ENCODE assay signal across 22 mouse cellular contexts in the genomic region with DNA sequence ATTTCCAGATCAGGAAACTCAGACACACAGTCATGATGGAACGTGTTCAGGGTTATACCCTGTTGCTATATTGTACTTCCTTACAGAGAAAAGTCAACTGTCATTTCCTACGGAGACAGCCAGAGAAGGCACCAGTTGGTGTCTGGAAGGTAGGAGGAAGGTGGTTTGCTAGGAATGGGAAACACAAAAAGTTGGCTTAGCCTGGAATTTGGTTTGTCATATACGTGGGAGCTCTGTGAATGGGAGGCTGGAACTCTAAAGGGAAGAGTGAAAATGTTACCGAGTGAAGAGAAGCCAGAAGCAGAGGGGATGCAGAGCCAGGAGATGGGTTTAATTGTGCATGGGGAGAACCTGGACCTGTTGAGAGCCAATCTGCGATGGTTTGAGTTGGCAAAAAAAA. TPM values are rescaled to one million over a fixed set of nuclear protein-coding genes. Genes with fewer than 3 reads are reported as not detected.
DNase-seq lines count a peak whose midpoint lies in the region; ATAC-seq lines count a peak whose summit lies in the region.
"Had no signal": no experiment of that assay in that cellular context is flagged by ENCODE, and none has a peak within 500 bp of the region (broad histone marks: within the 10 kb centered on the region; RNA-seq: fewer than 3 reads in every experiment).

No protein-coding gene starts in this region.

- ATAC-seq in frontal cortex, adult (ENCODE audit: low TSS enrichment) = peak; percentile 56
- ATAC-seq: activated CD4-positive, CD25-positive, alpha-beta regulatory T cell, adult 4 months; CD4-positive, CD25-positive, alpha-beta regulatory T cell, adult 4 months; Patski had no signal

- 71% methylated on average over 5 of the region's 5 CpGs for WGBS in heart, embryonic 10.5 days

- H3K4me3 ChIP-seq in heart, embryonic 10.5 days = no peak overlapping the region

- no peak for DNase-seq in frontal cortex, postnatal 14 days (ENCODE audit: low spot score in 2 of 2)
- peak; percentile 73 for DNase-seq in brain, adult 2 months (ENCODE audit: low read depth, low spot score)
- DNase-seq in heart, embryonic 10.5 days (ENCODE audit: low spot score) = no peak
- DNase-seq: adrenal gland, adult 2 months; adrenal gland, adult 8-10 months; adrenal gland, postnatal 10 days; adrenal gland, postnatal 14 days; adrenal gland, postnatal 25 days; adrenal gland, postnatal 36 days; B cell, adult 2 months; cerebellum, adult 11 months; cerebellum, adult 11-12 months; cerebellum, adult 18-20 months; cerebellum, adult 2 months had no signal

- H3K36me3 ChIP-seq in heart, embryonic 10.5 days = no peaks in the 10 kb centered on the region
- H3K36me3 ChIP-seq: G1E had no signal

- H3K27me3 ChIP-seq in heart, embryonic 10.5 days (ENCODE audit: insufficient read depth, poor library complexity, severe bottlenecking) = peaks cover 23% of the 10 kb centered on the region
- H3K27me3 ChIP-seq: CH12.LX, Patski had no signal

- H3K27ac ChIP-seq in heart, embryonic 10.5 days = no peak overlapping the region

- H3K9me3 ChIP-seq in heart, embryonic 10.5 days = no peaks in the 10 kb centered on the region
- H3K9me3 ChIP-seq: G1E had no signal

- H3K4me1 ChIP-seq in heart, embryonic 10.5 days = peaks cover 23% of the 10 kb centered on the region

RNA-seq across cellular contexts. Expression of a gene that starts 4.3 kb away (rescaled TPM):
- polyA plus RNA-seq in heart, embryonic 10.5 days (2016; fragmentation: Nextera tagmentation; extraction: Ambion mirVana) = 3.9 and 4.9 TPM in 2 replicates

RNA-seq across cellular contexts. Expression of a gene that starts 10.2 kb away (rescaled TPM):
- 0.97 and 1.1 TPM in 2 replicates for polyA plus RNA-seq in heart, embryonic 10.5 days (2016; fragmentation: Nextera tagmentation; extraction: Ambion mirVana)
- polyA plus RNA-seq: activated CD4-positive, CD25-positive, alpha-beta regulatory T cell, adult 4 months; CD4-positive, CD25-positive, alpha-beta regulatory T cell, adult 4 months had no signal

RNA-seq across cellular contexts. Expression of a gene that starts 14.0 kb away (rescaled TPM):
- 1.5 and 1.8 TPM in 2 replicates for polyA plus RNA-seq in heart, embryonic 10.5 days (2016; fragmentation: Nextera tagmentation; extraction: Ambion mirVana)
- polyA plus RNA-seq: activated CD4-positive, CD25-positive, alpha-beta regulatory T cell, adult 4 months; CD4-positive, CD25-positive, alpha-beta regulatory T cell, adult 4 months; G1E had no signal

RNA-seq across cellular contexts. Expression of a gene that starts 23.7 kb away (rescaled TPM):
- not detected in 2 replicates for polyA plus RNA-seq in heart, embryonic 10.5 days (2016; fragmentation: Nextera tagmentation; extraction: Ambion mirVana)
- polyA plus RNA-seq: adrenal gland, adult 2 months; brain, embryonic 14.5 days; C2C12; CD4-positive, CD25-positive, alpha-beta regulatory T cell, adult 4 months; cerebellum, adult 2 months; G1E; Patski had no signal

RNA-seq across cellular contexts. Expression of a gene that starts 25.7 kb away (rescaled TPM):
- polyA plus RNA-seq in heart, embryonic 10.5 days (2016; fragmentation: Nextera tagmentation; extraction: Ambion mirVana) = 1.7 and 2.4 TPM in 2 replicates
